Mouse (Mus musculus): ENCODE results near the gene Smn1.

DNA sequence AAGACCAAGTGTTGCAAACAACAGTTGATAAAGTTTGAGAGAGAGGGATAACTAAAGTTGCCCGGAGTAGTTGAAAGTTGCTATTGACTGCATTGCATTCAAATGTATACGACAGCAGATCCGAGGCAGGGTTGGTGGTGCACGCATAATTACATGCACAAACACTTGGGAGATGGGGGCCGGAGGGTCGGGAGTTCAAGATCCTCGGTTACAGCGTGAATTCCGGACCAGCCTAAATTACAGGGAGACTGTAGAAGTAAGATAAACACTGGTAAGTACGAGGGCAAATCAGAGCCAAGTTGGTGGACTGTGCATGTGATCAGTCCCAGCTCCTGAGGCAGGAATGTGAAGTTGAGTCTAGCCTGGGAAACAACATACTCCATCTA is 599 bp downstream of the Smn1 start:
- TF ChIP-seq POLR2A (IDR thresholded peaks at IDR 0.05; ENCODE audit: borderline replicate concordance, control insufficient read depth, low read depth, low read length) (no peak), CTCF (IDR thresholded peaks at IDR 0.05; ENCODE audit: control insufficient read depth, insufficient read depth, low read length) (no peak)
